Mouse (Mus musculus): Measurements from ENCODE around the gene Zfp524. TPM values are rescaled to one million over a fixed set of nuclear protein-coding genes. Genes with fewer than 3 reads are reported as not detected.

The Zfp524 gene
- total and polyA plus RNA-seq, 3 experiments: 2.3 to 8.4 (median 4.4) TPM

GRCm38 (mm10) chr7:5058631-5059030 lies 44.4 kb downstream of the Zfp524 start:
- Histone ChIP-seq H3K27ac (ENCODE audit: insufficient read depth, low read depth) (no peak overlapping the region), H3K9me3 (replicated peaks; ENCODE audit: low read length) (no peaks in the 10 kb centered on the region), H3K27me3 (replicated peaks) (no peaks in the 10 kb centered on the region), H3K4me3 (replicated peaks in 1 of 3; ENCODE audit: low read depth in 2 of 3, low read length in 2 of 3, poor library complexity in 1 of 3) (no peak overlapping the region), H3K79me2 (replicated peaks; ENCODE audit: control insufficient read depth, extremely low read depth, insufficient read depth, poor library complexity, severe bottlenecking) (peaks cover 11% of the 10 kb centered on the region), H3K9ac (ENCODE audit: insufficient read depth, low read depth) (no peak overlapping the region), H3K4me1 (ENCODE audit: control insufficient read depth in 1 of 2, insufficient read depth in 2 of 2) (peaks cover 2 to 26% of the 10 kb centered on the region in 2 experiments; a peak in 3 of 4 replicates), H3K36me3 (replicated peaks in 1 of 2; ENCODE audit: control insufficient read depth in 1 of 2, insufficient read depth in 1 of 2, low read length in 1 of 2) (peaks cover 0 to 8% of the 10 kb centered on the region in 2 experiments), H3K4me2 (ENCODE audit: insufficient read depth, low read depth, poor library complexity, severe bottlenecking) (no peak overlapping the region)
- dilution Hi-C loops (cut with MboI; ENCODE audit: extremely low pct_ligation_motif_present, extremely low pct_unique_long_range_greater_than_20kb, low sequenced_read_pairs): no loop called here
- TF ChIP-seq TBP (conservative IDR thresholded peaks at IDR 0.05; ENCODE audit: low read depth, low read length): no peak
- no peak for TF ChIP-seq MEF2A (IDR thresholded peaks at IDR 0.05; ENCODE audit: borderline replicate concordance, low read depth, low read length)
- TF ChIP-seq IRF4 (IDR thresholded peaks at IDR 0.05; ENCODE audit: low read depth, low read length): no peak
- no peak for TF ChIP-seq ZKSCAN1 (IDR thresholded peaks at IDR 0.05; ENCODE audit: borderline replicate concordance, low read depth, low read length)
- no peak for TF ChIP-seq POLR2AphosphoS2 (IDR thresholded peaks at IDR 0.05; ENCODE audit: low read depth, low read length)
- no peak for TF ChIP-seq NRF1 (IDR thresholded peaks at IDR 0.05; ENCODE audit: low read depth, low read length)
- TF ChIP-seq PAX5 (IDR thresholded peaks at IDR 0.05; ENCODE audit: low read length): no peak
- no peak for TF ChIP-seq CHD2 (IDR thresholded peaks at IDR 0.05; ENCODE audit: low read length)
- TF ChIP-seq EP300 (IDR thresholded peaks at IDR 0.05; ENCODE audit: low read length): no peak
- no peak for TF ChIP-seq RCOR1 (conservative IDR thresholded peaks at IDR 0.05; ENCODE audit: low read depth, low read length)
- no peak for TF ChIP-seq SMC3 (IDR thresholded peaks at IDR 0.05; ENCODE audit: low read depth, low read length)
- TF ChIP-seq SIN3A (IDR thresholded peaks at IDR 0.05; ENCODE audit: low read length): no peak
- no peak for TF ChIP-seq USF1 (IDR thresholded peaks at IDR 0.05; ENCODE audit: low read depth, low read length)
- TF ChIP-seq MXI1 (IDR thresholded peaks at IDR 0.05; ENCODE audit: low read depth, low read length): no peak
- no peak for TF ChIP-seq POLR2A (IDR thresholded peaks at IDR 0.05; ENCODE audit: low read depth, low read length)
- no peak for TF ChIP-seq ZMIZ1 (IDR thresholded peaks at IDR 0.05; ENCODE audit: low read depth, low read length)
- TF ChIP-seq MAZ (IDR thresholded peaks at IDR 0.05; ENCODE audit: low read depth, low read length): no peak
- no peak for TF ChIP-seq UBTF (IDR thresholded peaks at IDR 0.05; ENCODE audit: low read depth, low read length)
- in situ Hi-C loops (cut with MboI; ENCODE audit: low pct_ligation_motif_present, low pct_unique_long_range_greater_than_20kb, low sequenced_read_pairs): no loop called here
- DNase-seq (ENCODE audit: extremely low read depth): no peak

DNA sequence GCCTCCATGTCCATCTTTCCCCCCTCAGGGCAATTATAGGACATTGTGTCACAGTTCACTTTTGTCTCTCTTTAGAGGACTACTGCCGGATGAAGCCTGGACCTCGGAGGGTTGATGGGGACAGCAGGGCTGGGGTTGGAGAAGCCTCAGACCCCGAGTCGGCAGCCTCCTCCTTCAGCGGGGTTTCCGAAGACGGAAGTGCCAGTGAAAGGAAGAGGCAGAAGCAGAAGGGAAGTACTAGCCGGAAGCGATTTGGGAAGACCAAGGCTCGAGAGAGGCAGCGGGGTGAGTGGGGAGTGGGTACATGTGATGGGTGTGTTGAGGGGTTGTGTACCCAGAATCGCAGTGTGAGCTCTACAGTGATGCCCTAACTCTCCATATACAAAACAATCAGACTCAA lies 45.2 kb downstream of the Zfp524 start:
- Histone ChIP-seq H3K79me2 (replicated peaks; ENCODE audit: control insufficient read depth, extremely low read depth, insufficient read depth, poor library complexity, severe bottlenecking) (peaks cover 19% of the 10 kb centered on the region), H3K36me3 (replicated peaks in 1 of 2; ENCODE audit: control insufficient read depth in 1 of 2, insufficient read depth in 1 of 2, low read length in 1 of 2) (peaks cover 0 to 13% of the 10 kb centered on the region in 2 experiments), H3K27me3 (replicated peaks) (no peaks in the 10 kb centered on the region), H3K9me3 (replicated peaks; ENCODE audit: low read length) (no peaks in the 10 kb centered on the region), H3K4me3 (replicated peaks in 1 of 3; ENCODE audit: low read depth in 2 of 3, low read length in 2 of 3, poor library complexity in 1 of 3) (no peak overlapping the region), H3K9ac (ENCODE audit: insufficient read depth, low read depth) (no peak overlapping the region), H3K27ac (ENCODE audit: insufficient read depth, low read depth) (no peak overlapping the region), H3K4me1 (ENCODE audit: control insufficient read depth in 1 of 2, insufficient read depth in 2 of 2) (peaks cover 2 to 32% of the 10 kb centered on the region in 2 experiments; a peak in 3 of 4 replicates), H3K4me2 (ENCODE audit: insufficient read depth, low read depth, poor library complexity, severe bottlenecking) (no peak overlapping the region)
- in situ Hi-C loops (cut with MboI; ENCODE audit: low pct_ligation_motif_present, low pct_unique_long_range_greater_than_20kb, low sequenced_read_pairs): no loop called here
- no peak for TF ChIP-seq CTCF (conservative IDR thresholded peaks at IDR 0.05 in 1 of 2, IDR thresholded peaks at IDR 0.05 in 1 of 2; ENCODE audit: low read depth in 2 of 2, low read length in 2 of 2)
- no peak for TF ChIP-seq ETS1 (conservative IDR thresholded peaks at IDR 0.05; ENCODE audit: low read depth, low read length)
- no peak for TF ChIP-seq SIN3A (IDR thresholded peaks at IDR 0.05; ENCODE audit: low read length)
- TF ChIP-seq GABPA (IDR thresholded peaks at IDR 0.05; ENCODE audit: insufficient replicate concordance, low read depth, low read length): no peak
- TF ChIP-seq CHD2 (IDR thresholded peaks at IDR 0.05; ENCODE audit: low read length): no peak
- TF ChIP-seq MAX (IDR thresholded peaks at IDR 0.05; ENCODE audit: low read length): no peak
- no peak for TF ChIP-seq EP300 (IDR thresholded peaks at IDR 0.05; ENCODE audit: low read length)
- no peak for TF ChIP-seq JUND (conservative IDR thresholded peaks at IDR 0.05; ENCODE audit: low read depth, low read length)
- no peak for TF ChIP-seq POLR2AphosphoS2 (IDR thresholded peaks at IDR 0.05; ENCODE audit: low read depth, low read length)
- DNase-seq (ENCODE audit: extremely low read depth): no peak
- dilution Hi-C loops (cut with MboI; ENCODE audit: extremely low pct_ligation_motif_present, extremely low pct_unique_long_range_greater_than_20kb, low sequenced_read_pairs): no loop called here
